In the genomic region with DNA sequence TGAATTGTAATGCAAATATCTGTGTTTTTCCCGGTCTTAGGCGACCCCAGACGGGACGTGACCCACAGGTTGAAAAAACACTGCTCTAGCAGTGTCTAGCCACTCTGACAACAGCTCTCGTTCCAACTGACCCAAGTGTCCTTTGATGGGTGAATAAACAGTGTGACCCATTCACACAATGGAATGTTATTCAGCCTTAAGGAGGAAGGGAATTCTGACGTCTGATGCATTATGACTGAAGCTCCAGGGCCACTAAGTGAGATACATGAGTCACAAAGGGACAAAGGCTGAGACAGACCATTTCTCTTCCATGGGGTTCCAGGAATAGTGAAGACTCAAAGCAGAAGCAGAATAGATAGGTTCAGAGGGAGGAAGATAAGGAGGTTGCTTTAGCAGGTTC, we compare ENCODE assay signal across 25 mouse cellular contexts. TPM values are rescaled to one million over a fixed set of nuclear protein-coding genes. Genes with fewer than 3 reads are reported as not detected.
DNase-seq lines count a peak whose midpoint lies in the region; ATAC-seq and TF ChIP-seq lines count a peak whose summit lies in the region.
"Had no signal": no experiment of that assay in that cellular context is flagged by ENCODE, and none has a peak within 500 bp of the region (broad histone marks: within the 10 kb centered on the region; RNA-seq: fewer than 3 reads in every experiment).

No protein-coding gene starts in this region.

- peak overlapping the region; percentile 76 for H3K27ac ChIP-seq in hindbrain, embryonic 10.5 days
- no peak overlapping the region for H3K27ac ChIP-seq in hindbrain, embryonic 16.5 days (ENCODE audit: low read depth, low read length)
- H3K27ac ChIP-seq: forebrain, embryonic 13.5 days; left cerebral cortex, adult 2 months had no signal

- no peak for TF ChIP-seq CTCF in E14TG2a.4 (conservative IDR thresholded peaks at IDR 0.05; ENCODE audit: low read length)

- no peak overlapping the region for H3K9ac ChIP-seq in hindbrain, embryonic 16.5 days (ENCODE audit: low read depth, low read length)
- H3K9ac ChIP-seq: forebrain, embryonic 13.5 days had no signal

- H3K4me1 ChIP-seq in hindbrain, embryonic 10.5 days (replicated peaks) = peaks cover 86% of the 10 kb centered on the region
- peaks cover 27% of the 10 kb centered on the region for H3K4me1 ChIP-seq in hindbrain, embryonic 16.5 days (ENCODE audit: control insufficient read depth, insufficient read depth, low read depth, low read length)
- peaks cover 83% of the 10 kb centered on the region for H3K4me1 ChIP-seq in E14TG2a.4 (replicated peaks; ENCODE audit: low read depth, low read length)

- peak; percentile 56 for DNase-seq in embryo, embryonic 10 days (ENCODE audit: low spot score)
- no peak for DNase-seq in embryo, embryonic 11 days
- DNase-seq in hindbrain, embryonic 10.5 days (ENCODE audit: low spot score) = no peak
- peak; percentile 51 for DNase-seq in lung, postnatal 10 days
- no peak for DNase-seq in lung, postnatal 14 days
- DNase-seq in yolk sac, embryonic 10.5 days (ENCODE audit: low spot score) = no peak
- DNase-seq: adrenal gland, postnatal 25 days; cerebellum, adult 11-12 months; cerebellum, postnatal 14 days; gastrocnemius, postnatal 10 days; heart, adult 18-20 months; heart, postnatal 10 days; kidney, adult 2 months; kidney, postnatal 36 days; layer of hippocampus, adult 9-11 months; left cerebral cortex, postnatal 4 days; lung, adult 18-20 months; thymus, postnatal 36 days had no signal

- no peaks in the 10 kb centered on the region; the same call in 1 of the 2 replicates for H3K27me3 ChIP-seq in hindbrain, embryonic 10.5 days (ENCODE audit: insufficient read depth, poor library complexity, severe bottlenecking)
- H3K27me3 ChIP-seq in hindbrain, embryonic 16.5 days (replicated peaks; ENCODE audit: control insufficient read depth, insufficient read depth, low read length) = no peaks in the 10 kb centered on the region
- no peaks in the 10 kb centered on the region for H3K27me3 ChIP-seq in E14TG2a.4 (ENCODE audit: insufficient read depth, low read length)
- H3K27me3 ChIP-seq: forebrain, embryonic 13.5 days had no signal

- 17% methylated on average over 6 of the region's 6 CpGs for WGBS in hindbrain, embryonic 10.5 days
- WGBS in hindbrain, embryonic 16.5 days = 22% methylated on average over 6 of the region's 6 CpGs

- H3K4me2 ChIP-seq in hindbrain, embryonic 16.5 days (ENCODE audit: low read length) = no peak overlapping the region
- H3K4me2 ChIP-seq: forebrain, embryonic 13.5 days had no signal

- H3K4me3 ChIP-seq in hindbrain, embryonic 10.5 days = no peak overlapping the region
- no peak overlapping the region for H3K4me3 ChIP-seq in hindbrain, embryonic 16.5 days (ENCODE audit: low read length)
- peak overlapping the region; percentile 55; the same call in 1 of the 2 replicates for H3K4me3 ChIP-seq in E14TG2a.4 (replicated peaks; ENCODE audit: low read length)
- H3K4me3 ChIP-seq: embryonic facial prominence, embryonic 10.5 days; forebrain, embryonic 13.5 days; left cerebral cortex, adult 2 months had no signal

- H3K9me3 ChIP-seq in hindbrain, embryonic 10.5 days = no peaks in the 10 kb centered on the region
- H3K9me3 ChIP-seq in hindbrain, embryonic 16.5 days (ENCODE audit: control insufficient read depth, low read length) = no peaks in the 10 kb centered on the region
- no peaks in the 10 kb centered on the region for H3K9me3 ChIP-seq in E14TG2a.4 (ENCODE audit: low read length)
- H3K9me3 ChIP-seq: embryonic facial prominence, embryonic 10.5 days; forebrain, embryonic 13.5 days had no signal

- H3K36me3 ChIP-seq in hindbrain, embryonic 10.5 days = 0 out of 2 replicates have a peak, but pooled peaks cover 2% of the 10 kb centered on the region
- H3K36me3 ChIP-seq in hindbrain, embryonic 16.5 days (ENCODE audit: control insufficient read depth, insufficient read depth, low read length) = no peaks in the 10 kb centered on the region
- H3K36me3 ChIP-seq in E14TG2a.4 (ENCODE audit: insufficient read depth, low read length) = no peaks in the 10 kb centered on the region
- H3K36me3 ChIP-seq: embryonic facial prominence, embryonic 10.5 days; G1E had no signal

- no peak for ATAC-seq in hindbrain, embryonic 16.5 days
- ATAC-seq: CD4-positive, CD25-positive, alpha-beta regulatory T cell, adult 4 months; forebrain, embryonic 13.5 days had no signal

RNA-seq across cellular contexts. Expression of a gene that starts 47.5 kb away (rescaled TPM):
- polyA plus RNA-seq in hindbrain, embryonic 10.5 days (2016; fragmentation: Nextera tagmentation; extraction: Ambion mirVana) = 13.9 and 20.1 TPM in 2 replicates
- 15.9 and 20.5 TPM in 2 replicates for polyA plus RNA-seq in hindbrain, embryonic 16.5 days (2015; fragmentation: Nextera tagmentation; extraction: Ambion mirVana)
- polyA plus RNA-seq: G1E had no signal

Comparison
In these comparisons a context has a peak if more than half of its experiments do, and no peak if none do; other contexts are left out.
1. DNase-seq: peak in embryo, embryonic 10 days (single experiment) and lung, postnatal 10 days (single experiment); none in embryo, embryonic 11 days (single experiment), hindbrain, embryonic 10.5 days (single experiment), lung, postnatal 14 days (single experiment) and yolk sac, embryonic 10.5 days (single experiment).